Comparison of ENCODE assay signal across 30 mouse cellular contexts in genomic region chr12:107105017-107105416, GRCm38 (mm10).
DNase-seq lines count a peak whose midpoint lies in the region; ATAC-seq and TF ChIP-seq lines count a peak whose summit lies in the region.
"Had no signal": no experiment of that assay in that cellular context is flagged by ENCODE, and none has a peak within 500 bp of the region (broad histone marks: within the 10 kb centered on the region; RNA-seq: fewer than 3 reads in every experiment).

No protein-coding gene starts in this region.

- intact Hi-C loops in heart, postnatal 14 days (cut with DNase I), result no loop called here

- ATAC-seq in midbrain, embryonic 11.5 days (ENCODE audit: low FRiP score), result no peak
- ATAC-seq in midbrain, embryonic 16.5 days, result no peak
- ATAC-seq in forebrain, embryonic 14.5 days, result 0 out of 2 replicates have a peak, but pooled peaks have one; percentile 34
- no peak for ATAC-seq in forebrain, postnatal 0 days
- ATAC-seq: lung, postnatal 0 days; Patski had no signal

- no peak overlapping the region for H3K9ac ChIP-seq in midbrain, embryonic 11.5 days (ENCODE audit: low read length)
- no peak overlapping the region for H3K9ac ChIP-seq in midbrain, embryonic 16.5 days (ENCODE audit: low read depth, low read length)
- no peak overlapping the region for H3K9ac ChIP-seq in forebrain, embryonic 14.5 days (ENCODE audit: low read length)
- H3K9ac ChIP-seq in forebrain, postnatal 0 days, result no peak overlapping the region
- H3K9ac ChIP-seq: embryonic facial prominence, embryonic 15.5 days; kidney, embryonic 15.5 days; limb, embryonic 15.5 days; liver, embryonic 13.5 days had no signal

- no peaks in the 10 kb centered on the region for H3K4me1 ChIP-seq in midbrain, embryonic 11.5 days (ENCODE audit: control insufficient read depth, insufficient read depth, low read length)
- H3K4me1 ChIP-seq in midbrain, embryonic 16.5 days (ENCODE audit: control insufficient read depth, insufficient read depth, low read length), result peaks cover 9% of the 10 kb centered on the region
- H3K4me1 ChIP-seq in forebrain, embryonic 14.5 days (ENCODE audit: control insufficient read depth, insufficient read depth, low read length), result no peaks in the 10 kb centered on the region; the same call in 1 of the 2 replicates
- H3K4me1 ChIP-seq in forebrain, postnatal 0 days (ENCODE audit: insufficient read depth), result peaks cover 9% of the 10 kb centered on the region; the same call in 1 of the 2 replicates
- H3K4me1 ChIP-seq: embryonic facial prominence, embryonic 15.5 days; kidney, embryonic 15.5 days; limb, embryonic 15.5 days; liver, embryonic 13.5 days; megakaryocyte, embryonic 14.5 days had no signal

- no peak overlapping the region for H3K4me3 ChIP-seq in midbrain, embryonic 11.5 days (ENCODE audit: low read depth, low read length)
- H3K4me3 ChIP-seq in midbrain, embryonic 16.5 days (ENCODE audit: low read depth, low read length), result no peak overlapping the region
- H3K4me3 ChIP-seq in forebrain, embryonic 14.5 days (ENCODE audit: low read depth, low read length), result no peak overlapping the region
- H3K4me3 ChIP-seq in forebrain, postnatal 0 days (ENCODE audit: low read depth, low read length), result no peak overlapping the region
- H3K4me3 ChIP-seq: embryonic facial prominence, embryonic 10.5 days; embryonic facial prominence, embryonic 15.5 days; kidney, embryonic 15.5 days; limb, embryonic 10.5 days; limb, embryonic 15.5 days; liver, embryonic 13.5 days; megakaryocyte, embryonic 14.5 days had no signal

- H3K36me3 ChIP-seq in midbrain, embryonic 11.5 days (ENCODE audit: control insufficient read depth, insufficient read depth, low read length), result no peaks in the 10 kb centered on the region
- no peaks in the 10 kb centered on the region for H3K36me3 ChIP-seq in midbrain, embryonic 16.5 days (ENCODE audit: control insufficient read depth, insufficient read depth, low read length)
- H3K36me3 ChIP-seq in forebrain, embryonic 14.5 days (ENCODE audit: control insufficient read depth, insufficient read depth, low read length), result no peaks in the 10 kb centered on the region
- H3K36me3 ChIP-seq in forebrain, postnatal 0 days (ENCODE audit: insufficient read depth), result no peaks in the 10 kb centered on the region
- H3K36me3 ChIP-seq: embryonic facial prominence, embryonic 10.5 days; embryonic facial prominence, embryonic 15.5 days; kidney, embryonic 15.5 days; limb, embryonic 10.5 days; limb, embryonic 15.5 days; liver, embryonic 13.5 days had no signal

- no peaks in the 10 kb centered on the region for H3K27me3 ChIP-seq in midbrain, embryonic 11.5 days (ENCODE audit: control insufficient read depth, insufficient read depth, low read length)
- H3K27me3 ChIP-seq in midbrain, embryonic 16.5 days (ENCODE audit: control insufficient read depth, insufficient read depth, low read depth, low read length), result no peaks in the 10 kb centered on the region
- H3K27me3 ChIP-seq in forebrain, embryonic 14.5 days (replicated peaks; ENCODE audit: control insufficient read depth, insufficient read depth, low read length), result no peaks in the 10 kb centered on the region
- no peaks in the 10 kb centered on the region for H3K27me3 ChIP-seq in forebrain, postnatal 0 days (ENCODE audit: insufficient read depth, low read length)
- H3K27me3 ChIP-seq: embryonic facial prominence, embryonic 15.5 days; kidney, embryonic 15.5 days; limb, embryonic 15.5 days; liver, embryonic 13.5 days; megakaryocyte, embryonic 14.5 days had no signal

- H3K9me3 ChIP-seq in midbrain, embryonic 11.5 days (ENCODE audit: control insufficient read depth, low read length), result no peaks in the 10 kb centered on the region
- H3K9me3 ChIP-seq in midbrain, embryonic 16.5 days (replicated peaks; ENCODE audit: control insufficient read depth, low read length, poor library complexity, severe bottlenecking), result no peaks in the 10 kb centered on the region
- no peaks in the 10 kb centered on the region for H3K9me3 ChIP-seq in forebrain, embryonic 14.5 days (replicated peaks; ENCODE audit: control insufficient read depth, low read length)
- H3K9me3 ChIP-seq in forebrain, postnatal 0 days (ENCODE audit: low read length), result no peaks in the 10 kb centered on the region
- H3K9me3 ChIP-seq: embryonic facial prominence, embryonic 10.5 days; embryonic facial prominence, embryonic 15.5 days; kidney, embryonic 15.5 days; limb, embryonic 10.5 days; limb, embryonic 15.5 days had no signal

- peak; percentile 62 for DNase-seq in heart, adult 11 months
- DNase-seq in heart, postnatal 14 days, result no peak
- DNase-seq in midbrain, embryonic 11.5 days (ENCODE audit: low spot score, missing footprints), result peak; percentile 79
- no peak for DNase-seq in forebrain, embryonic 14.5 days (ENCODE audit: low spot score)
- DNase-seq in forebrain, postnatal 0 days, result no peak
- DNase-seq in thymus, postnatal 10 days (ENCODE audit: low spot score in 2 of 2), result no peak
- DNase-seq: adrenal gland, postnatal 10 days; cerebellum, adult 8-10 months; cerebellum, postnatal 25 days; gastrocnemius, postnatal 25 days; heart, adult 18-20 months; heart, postnatal 4 days; kidney, adult 18-20 months; kidney, postnatal 25 days; liver, embryonic 13.5 days; lung, adult 18-20 months; lung, postnatal 4 days; right cerebral cortex, adult 18-20 months; spleen, adult 18-20 months; thymus, postnatal 36 days had no signal

- H3K27ac ChIP-seq in midbrain, embryonic 11.5 days (ENCODE audit: low read depth, low read length), result no peak overlapping the region
- H3K27ac ChIP-seq in midbrain, embryonic 16.5 days (ENCODE audit: low read length), result no peak overlapping the region
- H3K27ac ChIP-seq in forebrain, embryonic 14.5 days (ENCODE audit: low read depth, low read length), result peak overlapping the region; percentile 46; the same call in 1 of the 2 replicates
- H3K27ac ChIP-seq in forebrain, postnatal 0 days (ENCODE audit: low read depth, low read length), result 0 out of 2 replicates have a peak overlapping the region, but pooled peaks have one; percentile 3
- H3K27ac ChIP-seq: embryonic facial prominence, embryonic 10.5 days; embryonic facial prominence, embryonic 15.5 days; kidney, embryonic 15.5 days; limb, embryonic 10.5 days; limb, embryonic 15.5 days; liver, embryonic 13.5 days had no signal

- TF ChIP-seq CTCF in forebrain, postnatal 0 days (IDR thresholded peaks at IDR 0.05; ENCODE audit: low read depth), result no peak

- H3K4me2 ChIP-seq in midbrain, embryonic 11.5 days, result no peak overlapping the region
- no peak overlapping the region for H3K4me2 ChIP-seq in midbrain, embryonic 16.5 days (ENCODE audit: low read length)
- H3K4me2 ChIP-seq in forebrain, embryonic 14.5 days (ENCODE audit: low read length), result no peak overlapping the region
- H3K4me2 ChIP-seq in forebrain, postnatal 0 days (ENCODE audit: low read depth), result no peak overlapping the region
- H3K4me2 ChIP-seq: embryonic facial prominence, embryonic 15.5 days; heart, embryonic 11.5 days; kidney, embryonic 15.5 days; limb, embryonic 15.5 days; liver, embryonic 13.5 days had no signal

- WGBS in midbrain, embryonic 11.5 days, result 79% methylated on average over 11 of the region's 11 CpGs
- WGBS in midbrain, embryonic 16.5 days, result 65% methylated on average over 11 of the region's 11 CpGs
- 61% methylated on average over 11 of the region's 11 CpGs for WGBS in forebrain, embryonic 14.5 days
- 62% methylated on average over 11 of the region's 11 CpGs for WGBS in forebrain, postnatal 0 days

Comparison
In these comparisons a context has a peak if more than half of its experiments do, and no peak if none do; other contexts are left out.
1. DNase-seq: peak in heart, adult 11 months (single experiment) and midbrain, embryonic 11.5 days (single experiment); none in heart, postnatal 14 days (0 of 2), forebrain, embryonic 14.5 days (single experiment), forebrain, postnatal 0 days (single experiment) and thymus, postnatal 10 days (0 of 2).
2. H3K27ac ChIP-seq: peak in forebrain, embryonic 14.5 days (single experiment) and forebrain, postnatal 0 days (single experiment); none in midbrain, embryonic 11.5 days (single experiment) and midbrain, embryonic 16.5 days (single experiment).